Mouse (Mus musculus) testis, adult 2 months (tissue): ENCODE data around the gene Vps33b. TPM values are rescaled to one million over a fixed set of nuclear protein-coding genes. Genes with fewer than 3 reads are reported as not detected.
"Not testable (repeated sequence)": the region's sequence is repeated elsewhere in the genome, so short reads cannot be mapped to it uniquely, and the experiment has no call there.

Source experiments
- H3K27ac ChIP-seq: fragments of 200-500 bp; 2 replicates; pipeline ENCODE4 v1.5.1; 2012; ENCODE audit warnings: low read depth, low read length; ENCODE audit not compliant: control insufficient read depth, insufficient read depth
- H3K27me3 ChIP-seq: fragments of 200-500 bp; 2 replicates; pipeline ENCODE4 v1.6.1; 2012; ENCODE audit warnings: mild to moderate bottlenecking, low read length, moderate library complexity; ENCODE audit not compliant: control insufficient read depth, insufficient read depth
- H3K36me3 ChIP-seq: fragments of 200-500 bp; 2 replicates; pipeline ENCODE4 v1.6.1; 2012; ENCODE audit warnings: mild to moderate bottlenecking, low read length; ENCODE audit not compliant: control insufficient read depth, insufficient read depth
- H3K4me1 ChIP-seq: fragments of 200-500 bp; 2 replicates; pipeline ENCODE4 v1.6.1; 2012; ENCODE audit warnings: low read length; ENCODE audit not compliant: control insufficient read depth, insufficient read depth
- H3K4me3 ChIP-seq: fragments of 200-500 bp; 2 replicates; pipeline ENCODE4 v1.5.1; 2012; ENCODE audit warnings: low read depth, mild to moderate bottlenecking, low read length, moderate library complexity, mixed read lengths; ENCODE audit not compliant: control insufficient read depth
- CTCF ChIP-seq: fragments of 200-500 bp; IDR thresholded peaks from 2 replicates; pipeline ENCODE4 v1.5.1; 2012; ENCODE audit warnings: low read depth, mild to moderate bottlenecking, inconsistent platforms, low read length, moderate library complexity; ENCODE audit not compliant: control insufficient read depth, insufficient read depth, insufficient replicate concordance
- POLR2A ChIP-seq: fragments of 200-500 bp; IDR thresholded peaks from 2 replicates; pipeline ENCODE4 v1.6.1; 2012; ENCODE audit warnings: low read depth, mild to moderate bottlenecking, inconsistent platforms, low read length, moderate library complexity; ENCODE audit not compliant: control insufficient read depth
- polyA plus RNA-seq: library from polyadenylated mRNA; depleted of rRNA; stranded (reverse); fragments of >200 nt; gene quantifications from 2 replicates; pipeline ENCODE4 v1.2.3, GENCODE M21; 2012

Gene Vps33b
- polyA plus RNA-seq, 1 experiment, result 9.4 TPM

DNA sequence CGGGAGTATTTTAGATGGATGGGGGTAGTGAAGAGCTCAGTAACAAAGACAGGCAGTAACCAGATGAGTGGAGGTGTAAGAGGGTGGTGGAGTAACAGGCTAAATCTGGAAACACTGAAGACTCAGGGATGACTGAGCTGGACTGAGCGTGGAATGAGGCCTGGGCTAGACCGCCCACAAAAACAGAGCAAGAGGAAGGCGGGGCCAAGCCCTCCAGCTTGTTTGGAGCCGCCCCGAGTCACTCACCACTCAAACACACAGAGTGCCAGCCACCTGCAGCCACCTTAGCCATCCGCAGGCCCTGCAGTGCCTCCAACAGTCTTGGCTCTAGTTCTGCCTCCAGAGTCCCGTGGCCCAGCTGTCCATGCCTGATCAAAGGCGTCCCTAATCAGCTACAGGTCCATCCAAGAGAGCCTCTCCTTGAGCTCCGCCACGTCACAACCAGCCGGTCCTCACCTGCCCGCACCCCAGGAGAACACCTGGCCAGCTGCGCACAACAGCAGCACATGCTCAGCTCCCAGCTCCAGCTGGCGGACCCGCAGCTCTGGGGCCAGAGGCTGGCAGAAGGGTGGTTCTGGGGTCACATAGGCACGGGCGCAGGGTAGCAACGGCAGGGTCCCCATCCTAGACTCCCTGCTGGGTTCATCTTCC, 50.5 kb downstream of the Vps33b start:
- Histone ChIP-seq H3K36me3 (0 out of 2 replicates have a peak, but pooled peaks cover 1% of the 10 kb centered on the region), H3K4me3 (peak overlapping the region; percentile 2), H3K27me3 (no peaks in the 10 kb centered on the region), H3K4me1 (peaks cover under 1% of the 10 kb centered on the region; the same call in 1 of the 2 replicates), H3K27ac (no peak overlapping the region)
- TF ChIP-seq CTCF (no peak), POLR2A (no peak)

DNA sequence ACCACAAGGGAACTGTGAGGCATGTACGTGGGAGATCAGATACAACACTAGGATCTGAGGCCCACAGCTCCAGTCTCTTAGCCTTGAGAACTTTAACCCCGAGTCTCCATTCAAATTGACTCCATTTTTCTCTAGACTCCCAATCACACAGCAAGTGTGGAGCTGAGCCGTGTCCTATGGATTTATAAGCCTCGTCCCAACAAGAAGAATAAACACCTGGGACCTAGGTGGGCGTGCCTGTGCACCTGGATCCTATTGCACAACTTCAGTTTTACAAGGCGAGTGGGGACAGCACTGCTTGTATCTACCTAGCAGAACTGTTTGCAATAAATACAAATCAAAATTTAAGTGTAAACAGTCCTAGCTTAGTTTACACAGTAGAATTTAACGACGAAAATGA, 53.9 kb downstream of the Vps33b start:
- Histone ChIP-seq H3K4me1 (peaks cover 4% of the 10 kb centered on the region), H3K36me3 (0 out of 2 replicates have a peak, but pooled peaks cover 1% of the 10 kb centered on the region)

DNA sequence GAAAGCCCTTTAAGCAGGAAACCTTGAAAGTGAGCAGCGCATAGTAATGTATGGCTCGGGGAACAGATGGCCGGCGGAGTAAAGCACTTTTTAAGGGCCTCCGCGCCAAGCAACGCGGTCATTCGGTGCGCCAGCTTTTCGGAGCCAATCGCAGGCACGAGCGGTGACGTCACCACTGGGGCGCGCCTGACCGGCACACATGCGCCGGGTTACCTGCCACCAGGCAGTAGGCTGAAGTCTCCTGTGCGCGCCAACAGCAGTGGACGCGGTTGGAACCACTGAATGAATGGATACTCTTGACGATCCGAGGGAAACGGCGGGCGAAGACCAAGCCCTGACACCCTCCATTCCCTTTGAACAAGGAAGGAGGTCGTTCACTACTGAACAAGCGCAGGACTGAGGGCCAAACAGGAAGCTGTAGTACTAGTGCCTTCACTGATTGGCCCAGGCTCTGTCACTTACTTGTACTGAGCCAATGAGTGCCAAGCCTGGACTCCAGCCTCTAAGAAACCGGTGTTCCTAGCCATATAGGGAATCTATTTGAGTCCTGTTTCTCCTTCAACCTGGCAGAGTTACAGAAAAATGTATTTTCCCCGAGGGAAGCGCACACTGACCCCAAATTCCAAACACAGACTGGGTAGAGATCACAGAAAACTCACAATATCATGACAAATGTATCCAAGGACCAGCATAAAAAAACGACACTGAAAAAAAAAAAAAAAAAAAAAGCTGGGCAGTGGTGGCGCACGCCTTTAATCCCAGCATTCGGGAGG, 54.8 kb downstream of the Vps33b start, which contains the start of gene Rccd1:
Gene Rccd1, minus strand, starts transcription at position 412 of the 773 bp plus-strand sequence.
- H3K4me3 ChIP-seq, result peak within 1 kb of the TSS; percentile 98
- H3K27ac ChIP-seq, result peak within 1 kb of the TSS; percentile 99
- TF ChIP-seq POLR2A (peak; percentile 92), CTCF (no peak)
- H3K4me1 ChIP-seq, result peaks cover 4% of the 10 kb centered on the region
- 0 out of 2 replicates have a peak, but pooled peaks cover 1% of the 10 kb centered on the region for H3K36me3 ChIP-seq
- no peaks in the 10 kb centered on the region for H3K27me3 ChIP-seq

More for the DNA sequence above, 53.9 kb downstream of the Vps33b start:
- H3K27ac ChIP-seq, result no peak overlapping the region
- TF ChIP-seq CTCF, result no peak
- TF ChIP-seq POLR2A, result no peak
- H3K4me3 ChIP-seq, result no peak overlapping the region
- no peaks in the 10 kb centered on the region for H3K27me3 ChIP-seq

DNA sequence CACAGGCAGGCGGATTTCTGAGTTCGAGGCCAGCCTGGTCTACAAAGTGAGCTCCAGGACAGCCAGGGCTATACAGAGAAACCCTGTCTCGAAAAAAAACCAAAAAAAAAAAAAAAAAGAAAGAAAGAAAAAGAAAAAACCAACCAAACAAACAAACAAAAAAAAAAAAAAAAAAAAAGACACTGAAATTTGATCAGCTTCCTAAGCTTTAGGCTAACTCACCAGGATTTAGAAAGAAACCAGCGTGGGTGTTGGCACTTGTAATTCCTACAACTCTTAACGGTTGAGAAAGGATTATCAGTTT, 55.3 kb downstream of the Vps33b start:
- not testable (repeated sequence) for H3K36me3 ChIP-seq, H3K4me3 ChIP-seq, H3K4me1 ChIP-seq, H3K27ac ChIP-seq, H3K27me3 ChIP-seq

DNA sequence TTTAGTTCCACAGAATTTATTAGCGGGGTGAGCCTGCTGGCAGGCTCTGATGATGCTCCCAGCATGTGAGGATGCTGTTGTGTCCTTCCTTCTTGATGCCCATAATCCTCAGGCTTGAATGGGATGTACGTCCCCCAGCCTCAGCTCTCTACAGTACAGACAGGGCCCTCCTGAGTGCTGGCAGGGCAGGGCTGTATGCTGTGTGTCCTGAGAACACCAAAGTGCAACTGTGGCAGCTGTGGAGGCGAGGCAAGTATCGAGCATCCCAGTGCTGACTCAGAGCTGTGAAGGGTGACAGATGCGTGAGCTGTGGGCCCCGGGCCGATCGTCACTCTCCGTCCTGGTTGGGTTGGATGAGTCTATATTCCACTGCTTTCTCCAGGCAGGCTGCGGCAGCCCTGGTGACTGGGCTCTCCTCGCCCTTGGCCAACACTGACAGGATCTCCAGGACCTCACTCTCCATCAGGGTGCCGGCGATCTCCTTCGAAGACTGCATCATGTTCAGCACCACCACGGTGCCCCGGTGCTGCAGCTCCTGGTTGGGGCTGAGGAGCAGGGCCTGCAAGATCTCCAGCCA, 55.9 kb downstream of the Vps33b start:
- peaks cover 4% of the 10 kb centered on the region for H3K4me1 ChIP-seq

DNA sequence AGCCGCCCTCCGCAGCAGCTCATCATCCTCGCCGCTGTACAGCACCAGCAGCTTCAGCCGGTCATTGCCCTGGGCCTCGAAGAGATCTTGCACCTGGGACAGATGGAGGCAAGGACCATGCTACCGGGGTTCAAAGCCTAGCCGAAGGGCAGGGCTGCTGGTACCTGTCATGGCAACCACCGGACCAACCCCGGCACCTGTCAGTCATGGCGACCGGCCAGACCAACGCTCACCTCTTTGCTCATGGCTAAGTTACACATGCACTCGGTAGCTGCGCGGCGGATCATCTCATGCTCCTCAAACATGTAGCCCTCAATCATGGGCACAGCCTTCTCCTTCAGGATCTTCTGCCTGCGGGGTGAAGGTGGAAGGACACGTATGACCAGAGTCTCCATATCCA, 56.6 kb downstream of the Vps33b start:
- Histone ChIP-seq H3K4me3 (no peak overlapping the region), H3K27ac (no peak overlapping the region), H3K4me1 (peaks cover 4% of the 10 kb centered on the region), H3K27me3 (no peaks in the 10 kb centered on the region), H3K36me3 (0 out of 2 replicates have a peak, but pooled peaks cover 1% of the 10 kb centered on the region)
- TF ChIP-seq POLR2A, result no peak
- TF ChIP-seq CTCF, result no peak; the same call in 1 of the 2 replicates

More for the DNA sequence above, 55.9 kb downstream of the Vps33b start:
- Histone ChIP-seq H3K4me3 (no peak overlapping the region), H3K27me3 (no peaks in the 10 kb centered on the region), H3K27ac (no peak overlapping the region), H3K36me3 (0 out of 2 replicates have a peak, but pooled peaks cover 1% of the 10 kb centered on the region)
- TF ChIP-seq CTCF, result no peak
- TF ChIP-seq POLR2A, result no peak

DNA sequence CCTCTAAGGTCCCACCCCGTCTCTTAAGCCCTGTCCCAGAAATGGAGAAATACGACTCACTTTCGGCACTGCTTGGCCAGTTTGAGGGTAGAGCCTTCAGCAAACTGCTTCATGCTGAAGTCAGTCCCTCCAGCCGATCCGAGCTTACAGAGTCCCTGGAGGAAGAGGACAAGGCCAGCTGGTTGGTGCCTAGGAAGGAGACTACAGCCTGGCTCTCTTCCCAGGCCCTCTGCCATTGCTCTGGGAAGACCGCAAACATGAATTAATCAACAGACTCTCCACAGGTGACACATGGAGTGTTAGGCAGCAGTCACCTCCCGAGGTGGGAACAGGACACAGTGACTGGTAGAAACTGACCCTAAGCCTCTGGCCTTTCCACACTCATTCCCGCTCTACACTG, 60.8 kb downstream of the Vps33b start:
- H3K27ac ChIP-seq, result no peak overlapping the region
- H3K4me1 ChIP-seq, result peaks cover 2% of the 10 kb centered on the region
- TF ChIP-seq CTCF (no peak), POLR2A (no peak)
- H3K36me3 ChIP-seq, result 0 out of 2 replicates have a peak, but pooled peaks cover 1% of the 10 kb centered on the region
- no peaks in the 10 kb centered on the region for H3K27me3 ChIP-seq
- no peak overlapping the region for H3K4me3 ChIP-seq
